Mouse (Mus musculus): Measurements from ENCODE around the gene Polr3b. TPM values are rescaled to one million over a fixed set of nuclear protein-coding genes. Genes with fewer than 3 reads are reported as not detected.

Gene Polr3b
- polyA plus RNA-seq, 1 experiment from 2014 or later, result 21.7 TPM

GRCm38 (mm10) chr10:84707226-84707625 is 85.1 kb downstream of the Polr3b start:
- Histone ChIP-seq H3K9ac (ENCODE audit: low read depth, low read length) (no peak overlapping the region), H3K36me3 (ENCODE audit: control insufficient read depth, insufficient read depth, low read length) (peaks cover 3% of the 10 kb centered on the region; the same call in 1 of the 2 replicates), H3K27me3 (ENCODE audit: control insufficient read depth, insufficient read depth, low read length) (no peaks in the 10 kb centered on the region), H3K9me3 (ENCODE audit: control insufficient read depth, low read length) (no peaks in the 10 kb centered on the region), H3K27ac (ENCODE audit: low read depth, low read length) (no peak overlapping the region), H3K4me2 (replicated peaks; ENCODE audit: low read depth, low read length) (no peak overlapping the region), H3K4me3 (ENCODE audit: low read length) (no peak overlapping the region), H3K4me1 (ENCODE audit: control insufficient read depth, insufficient read depth, low read length) (peaks cover 8% of the 10 kb centered on the region)
- no peak for ATAC-seq (ENCODE audit: low FRiP score, low TSS enrichment)
- 34% methylated on average over 6 of the region's 6 CpGs for WGBS

- no peak overlapping the region for H3K27ac ChIP-seq (ENCODE audit: low read depth, low read length)
- no peak overlapping the region for H3K4me3 ChIP-seq (ENCODE audit: low read length)
- peaks cover 2% of the 10 kb centered on the region; the same call in 1 of the 2 replicates for H3K36me3 ChIP-seq (ENCODE audit: control insufficient read depth, insufficient read depth, low read length)
- H3K9me3 ChIP-seq (ENCODE audit: control insufficient read depth, low read length), result no peaks in the 10 kb centered on the region
- ATAC-seq (ENCODE audit: low FRiP score, low TSS enrichment), result no peak
- no peaks in the 10 kb centered on the region for H3K27me3 ChIP-seq (ENCODE audit: control insufficient read depth, insufficient read depth, low read length)
- H3K9ac ChIP-seq (ENCODE audit: low read depth, low read length), result no peak overlapping the region
- H3K4me1 ChIP-seq (ENCODE audit: control insufficient read depth, insufficient read depth, low read length), result peaks cover 8% of the 10 kb centered on the region
- no peak overlapping the region for H3K4me2 ChIP-seq (replicated peaks; ENCODE audit: low read depth, low read length)
- WGBS, result 34% methylated on average over 14 of the region's 14 CpGs
These were observed 85.8 kb downstream of the Polr3b start for GRCm38 (mm10) chr10:84707752-84708530.

- 33% methylated on average over 4 of the region's 4 CpGs for WGBS
- 0 out of 2 replicates have a peak overlapping the region, but pooled peaks have one; percentile 17 for H3K27ac ChIP-seq (ENCODE audit: low read depth, low read length)
- peaks cover 8% of the 10 kb centered on the region for H3K4me1 ChIP-seq (ENCODE audit: control insufficient read depth, insufficient read depth, low read length)
- H3K9me3 ChIP-seq (ENCODE audit: control insufficient read depth, low read length), result no peaks in the 10 kb centered on the region
- H3K4me2 ChIP-seq (replicated peaks; ENCODE audit: low read depth, low read length), result no peak overlapping the region
- H3K9ac ChIP-seq (ENCODE audit: low read depth, low read length), result no peak overlapping the region
- no peaks in the 10 kb centered on the region for H3K27me3 ChIP-seq (ENCODE audit: control insufficient read depth, insufficient read depth, low read length)
- H3K36me3 ChIP-seq (ENCODE audit: control insufficient read depth, insufficient read depth, low read length), result peaks cover 5% of the 10 kb centered on the region; the same call in 1 of the 2 replicates
- no peak overlapping the region for H3K4me3 ChIP-seq (ENCODE audit: low read length)
- no peak for ATAC-seq (ENCODE audit: low FRiP score, low TSS enrichment)
These were observed 88.1 kb downstream of the Polr3b start for GRCm38 (mm10) chr10:84710192-84710591.

GRCm38 (mm10) chr10:84710827-84711226 is 88.7 kb downstream of the Polr3b start:
- Histone ChIP-seq H3K27me3 (ENCODE audit: control insufficient read depth, insufficient read depth, low read length) (no peaks in the 10 kb centered on the region), H3K4me1 (ENCODE audit: control insufficient read depth, insufficient read depth, low read length) (peaks cover 8% of the 10 kb centered on the region), H3K27ac (ENCODE audit: low read depth, low read length) (no peak overlapping the region; the same call in 1 of the 2 replicates), H3K4me2 (replicated peaks; ENCODE audit: low read depth, low read length) (no peak overlapping the region), H3K9ac (ENCODE audit: low read depth, low read length) (no peak overlapping the region), H3K9me3 (ENCODE audit: control insufficient read depth, low read length) (no peaks in the 10 kb centered on the region), H3K4me3 (ENCODE audit: low read length) (no peak overlapping the region), H3K36me3 (ENCODE audit: control insufficient read depth, insufficient read depth, low read length) (peaks cover 9% of the 10 kb centered on the region; the same call in 1 of the 2 replicates)
- WGBS, result 33% methylated on average over 4 of the region's 4 CpGs
- peak; percentile 73; the same call in 1 of the 2 replicates for ATAC-seq (ENCODE audit: low FRiP score, low TSS enrichment)

GRCm38 (mm10) chr10:84711479-84711878 is 89.4 kb downstream of the Polr3b start:
- no peak overlapping the region for H3K9ac ChIP-seq (ENCODE audit: low read depth, low read length)
- no peak overlapping the region for H3K4me3 ChIP-seq (ENCODE audit: low read length)
- peaks cover 8% of the 10 kb centered on the region; the same call in 1 of the 2 replicates for H3K4me1 ChIP-seq (ENCODE audit: control insufficient read depth, insufficient read depth, low read length)
- H3K27ac ChIP-seq (ENCODE audit: low read depth, low read length), result no peak overlapping the region
- 70% methylated on average over 8 of the region's 8 CpGs for WGBS
- no peaks in the 10 kb centered on the region for H3K27me3 ChIP-seq (ENCODE audit: control insufficient read depth, insufficient read depth, low read length)
- no peak for ATAC-seq (ENCODE audit: low FRiP score, low TSS enrichment)
- H3K9me3 ChIP-seq (ENCODE audit: control insufficient read depth, low read length), result no peaks in the 10 kb centered on the region
- no peak overlapping the region for H3K4me2 ChIP-seq (replicated peaks; ENCODE audit: low read depth, low read length)
- H3K36me3 ChIP-seq (ENCODE audit: control insufficient read depth, insufficient read depth, low read length), result peaks cover 16% of the 10 kb centered on the region; the same call in 1 of the 2 replicates

- H3K4me1 ChIP-seq (ENCODE audit: control insufficient read depth, insufficient read depth, low read length), result peaks cover 8% of the 10 kb centered on the region; the same call in 1 of the 2 replicates
These were observed 89.8 kb downstream of the Polr3b start for GRCm38 (mm10) chr10:84711940-84712339.

GRCm38 (mm10) chr10:84712532-84712931 is 90.4 kb downstream of the Polr3b start:
- WGBS, result 77% methylated on average over 6 of the region's 6 CpGs
- Histone ChIP-seq H3K27ac (ENCODE audit: low read depth, low read length) (peak overlapping the region; percentile 11; the same call in 1 of the 2 replicates), H3K36me3 (ENCODE audit: control insufficient read depth, insufficient read depth, low read length) (peaks cover 16% of the 10 kb centered on the region; the same call in 1 of the 2 replicates), H3K9ac (ENCODE audit: low read depth, low read length) (no peak overlapping the region), H3K9me3 (ENCODE audit: control insufficient read depth, low read length) (no peaks in the 10 kb centered on the region), H3K4me3 (ENCODE audit: low read length) (no peak overlapping the region), H3K4me2 (replicated peaks; ENCODE audit: low read depth, low read length) (no peak overlapping the region), H3K27me3 (ENCODE audit: control insufficient read depth, insufficient read depth, low read length) (no peaks in the 10 kb centered on the region), H3K4me1 (ENCODE audit: control insufficient read depth, insufficient read depth, low read length) (peaks cover 5% of the 10 kb centered on the region; the same call in 1 of the 2 replicates)
- no peak for ATAC-seq (ENCODE audit: low FRiP score, low TSS enrichment)

More at GRCm38 (mm10) chr10:84711940-84712339, 89.8 kb downstream of the Polr3b start:
- Histone ChIP-seq H3K9ac (ENCODE audit: low read depth, low read length) (no peak overlapping the region), H3K36me3 (ENCODE audit: control insufficient read depth, insufficient read depth, low read length) (peaks cover 16% of the 10 kb centered on the region; the same call in 1 of the 2 replicates), H3K4me3 (ENCODE audit: low read length) (no peak overlapping the region), H3K27me3 (ENCODE audit: control insufficient read depth, insufficient read depth, low read length) (no peaks in the 10 kb centered on the region), H3K9me3 (ENCODE audit: control insufficient read depth, low read length) (no peaks in the 10 kb centered on the region), H3K4me2 (replicated peaks; ENCODE audit: low read depth, low read length) (no peak overlapping the region), H3K27ac (ENCODE audit: low read depth, low read length) (no peak overlapping the region)
- WGBS, result 75% methylated on average over 5 of the region's 5 CpGs
- no peak for ATAC-seq (ENCODE audit: low FRiP score, low TSS enrichment)

- 83% methylated on average over 10 of the region's 10 CpGs for WGBS
- no peak overlapping the region for H3K4me3 ChIP-seq (ENCODE audit: low read length)
- no peak overlapping the region for H3K27ac ChIP-seq (ENCODE audit: low read depth, low read length)
- H3K4me2 ChIP-seq (replicated peaks; ENCODE audit: low read depth, low read length), result no peak overlapping the region
- peaks cover 16% of the 10 kb centered on the region; the same call in 1 of the 2 replicates for H3K36me3 ChIP-seq (ENCODE audit: control insufficient read depth, insufficient read depth, low read length)
- no peak overlapping the region for H3K9ac ChIP-seq (ENCODE audit: low read depth, low read length)
- ATAC-seq (ENCODE audit: low FRiP score, low TSS enrichment), result no peak
- no peaks in the 10 kb centered on the region for H3K9me3 ChIP-seq (ENCODE audit: control insufficient read depth, low read length)
- H3K4me1 ChIP-seq (ENCODE audit: control insufficient read depth, insufficient read depth, low read length), result peaks cover 5% of the 10 kb centered on the region; the same call in 1 of the 2 replicates
- no peaks in the 10 kb centered on the region for H3K27me3 ChIP-seq (ENCODE audit: control insufficient read depth, insufficient read depth, low read length)
These were observed 91.0 kb downstream of the Polr3b start for GRCm38 (mm10) chr10:84713043-84713442.

- Histone ChIP-seq H3K9me3 (ENCODE audit: control insufficient read depth, low read length) (no peaks in the 10 kb centered on the region), H3K4me1 (ENCODE audit: control insufficient read depth, insufficient read depth, low read length) (peaks cover 5% of the 10 kb centered on the region; the same call in 1 of the 2 replicates), H3K4me2 (replicated peaks; ENCODE audit: low read depth, low read length) (no peak overlapping the region), H3K27ac (ENCODE audit: low read depth, low read length) (no peak overlapping the region), H3K4me3 (ENCODE audit: low read length) (no peak overlapping the region), H3K36me3 (ENCODE audit: control insufficient read depth, insufficient read depth, low read length) (peaks cover 22% of the 10 kb centered on the region; the same call in 1 of the 2 replicates), H3K9ac (ENCODE audit: low read depth, low read length) (no peak overlapping the region), H3K27me3 (ENCODE audit: control insufficient read depth, insufficient read depth, low read length) (no peaks in the 10 kb centered on the region)
- ATAC-seq (ENCODE audit: low FRiP score, low TSS enrichment), result no peak
- WGBS, result 92% methylated on average over 7 of the region's 7 CpGs
These were observed 93.5 kb downstream of the Polr3b start for GRCm38 (mm10) chr10:84715639-84716038.
